In genomic region chr6:96252001-96252400, GRCm38 (mm10) we compare ENCODE assay signal across 28 mouse cellular contexts.
DNase-seq lines count a peak whose midpoint lies in the region; ATAC-seq lines count a peak whose summit lies in the region.
"Had no signal": no experiment of that assay in that cellular context is flagged by ENCODE, and none has a peak within 500 bp of the region (broad histone marks: within the 10 kb centered on the region; RNA-seq: fewer than 3 reads in every experiment).

No protein-coding gene starts in this region.

- no peaks in the 10 kb centered on the region for H3K36me3 ChIP-seq in kidney, embryonic 14.5 days (ENCODE audit: control insufficient read depth, insufficient read depth, low read length)
- H3K36me3 ChIP-seq: forebrain, embryonic 10.5 days; heart, embryonic 12.5 days; heart, embryonic 15.5 days; hindbrain, embryonic 10.5 days; hindbrain, embryonic 13.5 days; intestine, embryonic 15.5 days had no signal

- H3K9ac ChIP-seq in kidney, embryonic 14.5 days (ENCODE audit: low read depth, low read length), result no peak overlapping the region
- H3K9ac ChIP-seq: forebrain, embryonic 13.5 days; heart, embryonic 12.5 days; heart, embryonic 15.5 days; hindbrain, embryonic 13.5 days; intestine, embryonic 15.5 days had no signal

- H3K27ac ChIP-seq in kidney, embryonic 14.5 days (ENCODE audit: low read depth, low read length), result no peak overlapping the region
- H3K27ac ChIP-seq: forebrain, embryonic 10.5 days; forebrain, embryonic 13.5 days; gastrocnemius, adult 2 months; heart, embryonic 15.5 days; hindbrain, embryonic 10.5 days; hindbrain, embryonic 13.5 days; intestine, embryonic 15.5 days had no signal

- no peaks in the 10 kb centered on the region for H3K9me3 ChIP-seq in kidney, embryonic 14.5 days (ENCODE audit: control insufficient read depth, low read length)
- H3K9me3 ChIP-seq: forebrain, embryonic 10.5 days; forebrain, embryonic 13.5 days; heart, embryonic 12.5 days; heart, embryonic 15.5 days; hindbrain, embryonic 10.5 days; hindbrain, embryonic 13.5 days; intestine, embryonic 15.5 days had no signal

- no peak overlapping the region for H3K4me2 ChIP-seq in kidney, embryonic 14.5 days (replicated peaks; ENCODE audit: low read depth, low read length)
- H3K4me2 ChIP-seq: forebrain, embryonic 13.5 days; heart, embryonic 12.5 days; heart, embryonic 15.5 days; hindbrain, embryonic 13.5 days; intestine, embryonic 15.5 days had no signal

- no peaks in the 10 kb centered on the region for H3K4me1 ChIP-seq in kidney, embryonic 14.5 days (ENCODE audit: control insufficient read depth, insufficient read depth, low read length)
- H3K4me1 ChIP-seq: heart, embryonic 12.5 days; heart, embryonic 15.5 days; hindbrain, embryonic 10.5 days; hindbrain, embryonic 13.5 days; intestine, embryonic 15.5 days had no signal

- H3K4me3 ChIP-seq in kidney, embryonic 14.5 days (ENCODE audit: low read length), result no peak overlapping the region
- H3K4me3 ChIP-seq: forebrain, embryonic 10.5 days; forebrain, embryonic 13.5 days; gastrocnemius, adult 2 months; heart, embryonic 12.5 days; heart, embryonic 15.5 days; hindbrain, embryonic 10.5 days; hindbrain, embryonic 13.5 days; intestine, embryonic 15.5 days had no signal

- WGBS in kidney, embryonic 14.5 days, result 83% methylated on average over 3 of the region's 3 CpGs

- ATAC-seq in CD4-positive, CD25-positive, alpha-beta regulatory T cell, adult 4 months, result no peak
- ATAC-seq in kidney, embryonic 14.5 days (ENCODE audit: low FRiP score, low TSS enrichment), result no peak
- ATAC-seq: activated CD4-positive, CD25-positive, alpha-beta regulatory T cell, adult 4 months; forebrain, embryonic 13.5 days; forebrain, embryonic 16.5 days; hindbrain, embryonic 16.5 days; intestine, embryonic 15.5 days had no signal

- no peaks in the 10 kb centered on the region for H3K27me3 ChIP-seq in kidney, embryonic 14.5 days (ENCODE audit: control insufficient read depth, insufficient read depth, low read length)
- H3K27me3 ChIP-seq: forebrain, embryonic 13.5 days; heart, embryonic 12.5 days; heart, embryonic 15.5 days; hindbrain, embryonic 13.5 days; intestine, embryonic 15.5 days had no signal

- DNase-seq in Muller cell, postnatal 12 days (ENCODE audit: inconsistent ontology term), result peak; percentile 91
- DNase-seq in embryo, embryonic 11 days, result peak; percentile 20
- peak; percentile 7 for DNase-seq in mesoderm, embryonic 11.5 days (ENCODE audit: low read depth, low spot score)
- no peak for DNase-seq in layer of hippocampus, adult 18-20 months (ENCODE audit: low spot score in 2 of 2)
- DNase-seq: adrenal gland, adult 8-10 months; adrenal gland, postnatal 25 days; B cell, adult 2 months; cerebellum, adult 11-12 months; cerebellum, adult 8-10 months; cerebellum, postnatal 10 days; cerebellum, postnatal 36 days; gastrocnemius, adult 2 months; gastrocnemius, postnatal 14 days; heart, adult 18-20 months; heart, postnatal 10 days; heart, postnatal 36 days had no signal

Comparison
In these comparisons a context has a peak if more than half of its experiments do, and no peak if none do; other contexts are left out.
1. DNase-seq: peak in Muller cell, postnatal 12 days (single experiment), embryo, embryonic 11 days (single experiment) and mesoderm, embryonic 11.5 days (single experiment); none in layer of hippocampus, adult 18-20 months (0 of 2).